Mouse (Mus musculus) ES-CJ7 (cell line): Measurements from ENCODE around the gene Kcnd3.

Source experiments
- DNase-seq: peaks from one replicate; pipeline ENCODE4 v3.0.0; 2011; ENCODE audit warnings: low read depth, low spot score

Gene Kcnd3

GRCm38 (mm10) chr3:105521178-105521631 lies 69.1 kb downstream of the Kcnd3 start:
- DNase-seq, result no peak

- DNase-seq, result no peak
These were observed 69.5 kb downstream of the Kcnd3 start for GRCm38 (mm10) chr3:105521639-105522038.

GRCm38 (mm10) chr3:105528860-105529259 lies 76.7 kb downstream of the Kcnd3 start:
- no peak for DNase-seq

GRCm38 (mm10) chr3:105529700-105530099 lies 77.6 kb downstream of the Kcnd3 start:
- DNase-seq, result no peak

GRCm38 (mm10) chr3:105530363-105531130 lies 78.4 kb downstream of the Kcnd3 start:
- DNase-seq, result peak; percentile 42

GRCm38 (mm10) chr3:105538406-105538805 lies 86.3 kb downstream of the Kcnd3 start:
- no peak for DNase-seq

- DNase-seq, result no peak
These were observed 86.9 kb downstream of the Kcnd3 start for GRCm38 (mm10) chr3:105538819-105539607.

- DNase-seq, result no peak
These were observed 90.6 kb downstream of the Kcnd3 start for GRCm38 (mm10) chr3:105542741-105543140.

GRCm38 (mm10) chr3:105544106-105544505 lies 92.0 kb downstream of the Kcnd3 start:
- no peak for DNase-seq

GRCm38 (mm10) chr3:105546611-105547071 lies 94.5 kb downstream of the Kcnd3 start:
- DNase-seq, result no peak

- no peak for DNase-seq
These were observed 96.1 kb downstream of the Kcnd3 start for GRCm38 (mm10) chr3:105548074-105548771.

- DNase-seq, result peak; percentile 9
These were observed 107.3 kb downstream of the Kcnd3 start for GRCm38 (mm10) chr3:105559456-105559855.

GRCm38 (mm10) chr3:105566973-105567372 lies 114.8 kb downstream of the Kcnd3 start:
- no peak for DNase-seq

- no peak for DNase-seq
These were observed 115.3 kb downstream of the Kcnd3 start for GRCm38 (mm10) chr3:105567472-105567871.

- no peak for DNase-seq
These were observed 116.3 kb downstream of the Kcnd3 start for GRCm38 (mm10) chr3:105568403-105568802.

GRCm38 (mm10) chr3:105568851-105569250 lies 116.7 kb downstream of the Kcnd3 start:
- no peak for DNase-seq

- DNase-seq, result no peak
These were observed 117.2 kb downstream of the Kcnd3 start for GRCm38 (mm10) chr3:105569310-105569752.

- no peak for DNase-seq
These were observed 117.8 kb downstream of the Kcnd3 start for GRCm38 (mm10) chr3:105569950-105570349.

- peak; percentile 64 for DNase-seq
These were observed 118.7 kb downstream of the Kcnd3 start for GRCm38 (mm10) chr3:105570818-105571217.

- DNase-seq, result no peak
These were observed 119.8 kb downstream of the Kcnd3 start for GRCm38 (mm10) chr3:105571944-105572343.

- no peak for DNase-seq
These were observed 121.0 kb downstream of the Kcnd3 start for GRCm38 (mm10) chr3:105573156-105573555.

- DNase-seq, result no peak
These were observed 126.2 kb downstream of the Kcnd3 start for GRCm38 (mm10) chr3:105578320-105578719.
